ENCODE assay signal across 7 mouse cellular contexts in genomic region chr8:84237542-84238229, GRCm38 (mm10). TPM values are rescaled to one million over a fixed set of nuclear protein-coding genes. Genes with fewer than 3 reads are reported as not detected.
DNase-seq lines count a peak whose midpoint lies in the region; ATAC-seq and TF ChIP-seq lines count a peak whose summit lies in the region.

No protein-coding gene starts in this region.

- no peak for TF ChIP-seq EP300 in CH12.LX (IDR thresholded peaks at IDR 0.05; ENCODE audit: low read length)

- no peak for TF ChIP-seq RAD21 in CH12.LX (IDR thresholded peaks at IDR 0.05; ENCODE audit: low read depth, low read length)

- TF ChIP-seq POLR2A in CH12.LX (IDR thresholded peaks at IDR 0.05; ENCODE audit: low read depth, low read length) = no peak

- no peak for ATAC-seq in heart, embryonic 11.5 days (replicated peaks; ENCODE audit: insufficient number of reproducible peaks, low FRiP score, low TSS enrichment)
- no peak for ATAC-seq in liver, embryonic 11.5 days (replicated peaks; ENCODE audit: low FRiP score)
- ATAC-seq in neural tube, embryonic 13.5 days (ENCODE audit: low read depth) = peak; percentile 19

- H3K79me2 ChIP-seq in CH12.LX (replicated peaks; ENCODE audit: control insufficient read depth, extremely low read depth, insufficient read depth, poor library complexity, severe bottlenecking) = no peaks in the 10 kb centered on the region

- peak overlapping the region; percentile 44 to 74 (median 65) for H3K4me3 ChIP-seq in CH12.LX (replicated peaks in 1 of 3; ENCODE audit: low read depth in 2 of 3, low read length in 2 of 3, poor library complexity in 1 of 3)
- peak overlapping the region; percentile 89 for H3K4me3 ChIP-seq in heart, embryonic 11.5 days (ENCODE audit: low read depth, low read length)
- H3K4me3 ChIP-seq in liver, embryonic 11.5 days (ENCODE audit: low read depth, low read length) = peak overlapping the region; percentile 86
- H3K4me3 ChIP-seq in neural tube, embryonic 13.5 days = peak overlapping the region; percentile 52

- peak; percentile 37 for DNase-seq in CH12.LX (ENCODE audit: extremely low read depth)
- peak; percentile 64 for DNase-seq in MN1 (ENCODE audit: low spot score)
- DNase-seq in liver, embryonic 11.5 days (ENCODE audit: low spot score) = no peak
- no peak for DNase-seq in gastrocnemius, postnatal 4 days (ENCODE audit: low spot score in 2 of 2)
- no peak for DNase-seq in spleen, postnatal 36 days (ENCODE audit: low spot score in 2 of 2)

- no peaks in the 10 kb centered on the region for H3K27me3 ChIP-seq in CH12.LX (replicated peaks)
- H3K27me3 ChIP-seq in heart, embryonic 11.5 days (ENCODE audit: control insufficient read depth, insufficient read depth, low read length) = no peaks in the 10 kb centered on the region
- no peaks in the 10 kb centered on the region for H3K27me3 ChIP-seq in liver, embryonic 11.5 days (replicated peaks; ENCODE audit: control insufficient read depth, insufficient read depth, low read length)
- no peaks in the 10 kb centered on the region for H3K27me3 ChIP-seq in neural tube, embryonic 13.5 days

- 13% methylated on average over 19 of the region's 19 CpGs for WGBS in heart, embryonic 11.5 days (ENCODE audit: insufficient replicate concordance)
- 17% methylated on average over 19 of the region's 19 CpGs for WGBS in liver, embryonic 11.5 days
- WGBS in neural tube, embryonic 13.5 days = 18% methylated on average over 19 of the region's 19 CpGs

- peaks cover 3 to 24% of the 10 kb centered on the region in 2 experiments for H3K36me3 ChIP-seq in CH12.LX (replicated peaks in 1 of 2; ENCODE audit: control insufficient read depth in 1 of 2, insufficient read depth in 1 of 2, low read length in 1 of 2)
- peaks cover 4% of the 10 kb centered on the region; the same call in 1 of the 2 replicates for H3K36me3 ChIP-seq in heart, embryonic 11.5 days (ENCODE audit: control insufficient read depth, insufficient read depth, low read length)
- H3K36me3 ChIP-seq in liver, embryonic 11.5 days (ENCODE audit: control insufficient read depth, insufficient read depth, low read length) = no peaks in the 10 kb centered on the region; the same call in 1 of the 2 replicates
- peaks cover 26% of the 10 kb centered on the region for H3K36me3 ChIP-seq in neural tube, embryonic 13.5 days

- dilution Hi-C loops in CH12.LX (cut with MboI; ENCODE audit: extremely low pct_ligation_motif_present, extremely low pct_unique_long_range_greater_than_20kb, low sequenced_read_pairs) = no loop called here

- peak overlapping the region; percentile 82 for H3K4me2 ChIP-seq in CH12.LX (ENCODE audit: insufficient read depth, low read depth, poor library complexity, severe bottlenecking)
- H3K4me2 ChIP-seq in heart, embryonic 11.5 days = peak overlapping the region; percentile 74
- H3K4me2 ChIP-seq in liver, embryonic 11.5 days = peak overlapping the region; percentile 72
- H3K4me2 ChIP-seq in neural tube, embryonic 13.5 days = peak overlapping the region; percentile 68

- H3K9ac ChIP-seq in CH12.LX (ENCODE audit: insufficient read depth, low read depth) = peak overlapping the region; percentile 53
- peak overlapping the region; percentile 74 for H3K9ac ChIP-seq in heart, embryonic 11.5 days (ENCODE audit: low read depth, low read length)
- H3K9ac ChIP-seq in liver, embryonic 11.5 days (ENCODE audit: low read depth, low read length) = peak overlapping the region; percentile 31
- peak overlapping the region; percentile 75 for H3K9ac ChIP-seq in neural tube, embryonic 13.5 days

- no peak overlapping the region for H3K27ac ChIP-seq in CH12.LX (ENCODE audit: insufficient read depth, low read depth)
- peak overlapping the region; percentile 60 for H3K27ac ChIP-seq in heart, embryonic 11.5 days (ENCODE audit: low read depth, low read length)
- peak overlapping the region; percentile 44; the same call in 1 of the 2 replicates for H3K27ac ChIP-seq in liver, embryonic 11.5 days (ENCODE audit: low read depth, low read length)
- peak overlapping the region; percentile 94 for H3K27ac ChIP-seq in neural tube, embryonic 13.5 days (replicated peaks)

- peaks cover 5 to 32% of the 10 kb centered on the region in 2 experiments; a peak in 2 of 4 replicates for H3K4me1 ChIP-seq in CH12.LX (ENCODE audit: control insufficient read depth in 1 of 2, insufficient read depth in 2 of 2)
- H3K4me1 ChIP-seq in heart, embryonic 11.5 days (ENCODE audit: control insufficient read depth, insufficient read depth, low read length) = peaks cover 10% of the 10 kb centered on the region
- H3K4me1 ChIP-seq in liver, embryonic 11.5 days (replicated peaks; ENCODE audit: control insufficient read depth, insufficient read depth, low read length) = peaks cover 10% of the 10 kb centered on the region
- peaks cover 55% of the 10 kb centered on the region for H3K4me1 ChIP-seq in neural tube, embryonic 13.5 days (replicated peaks)

- in situ Hi-C loops in CH12.LX (cut with MboI; ENCODE audit: low pct_ligation_motif_present, low pct_unique_long_range_greater_than_20kb, low sequenced_read_pairs) = loop anchor here (10.0 kb wide), 1 partner anchor 47 kb away; no protein-coding TSS in a partner anchor

- no peak for TF ChIP-seq CTCF in CH12.LX (conservative IDR thresholded peaks at IDR 0.05 in 1 of 2, IDR thresholded peaks at IDR 0.05 in 1 of 2; ENCODE audit: low read depth in 2 of 2, low read length in 2 of 2)

- H3K9me3 ChIP-seq in CH12.LX (replicated peaks; ENCODE audit: low read length) = no peaks in the 10 kb centered on the region
- H3K9me3 ChIP-seq in heart, embryonic 11.5 days (replicated peaks; ENCODE audit: control insufficient read depth, low read length) = no peaks in the 10 kb centered on the region
- no peaks in the 10 kb centered on the region for H3K9me3 ChIP-seq in liver, embryonic 11.5 days (ENCODE audit: control insufficient read depth, low read length)
- no peaks in the 10 kb centered on the region for H3K9me3 ChIP-seq in neural tube, embryonic 13.5 days

TF ChIP-seq in CH12.LX, 34 proteins besides CTCF, POLR2A, EP300 and RAD21:
- TF ChIP-seq IRF4 (IDR thresholded peaks at IDR 0.05; ENCODE audit: low read depth, low read length) = 0 out of 2 replicates have a peak, but pooled peaks have one; percentile 5
- peak; percentile 78 for TF ChIP-seq MAFK (IDR thresholded peaks at IDR 0.05; ENCODE audit: insufficient replicate concordance, low read length)
- peak; percentile 34 for TF ChIP-seq ELF1 (IDR thresholded peaks at IDR 0.05; ENCODE audit: low read depth, low read length)
- no peak for TF ChIP-seq E2F4 (IDR thresholded peaks at IDR 0.05; ENCODE audit: insufficient replicate concordance, low read depth, low read length)

RNA-seq across cellular contexts. Expression of gene Zswim4, which starts 0.8 kb away (rescaled TPM):
- total RNA-seq in CH12.LX (2012; rRNA removed) (6.3 and 9.7 TPM in 2 replicates), CH12.LX (2014; rRNA removed) (4.7 and 4.9 TPM in 2 replicates)
- polyA plus RNA-seq in CH12.LX (2012; ENCODE audit: insufficient read length, low read depth) = 6.5 and 9.1 TPM in 2 replicates
- 6.3 and 7.8 TPM in 2 replicates for polyA plus RNA-seq in heart, embryonic 11.5 days (2014; fragmentation: Nextera tagmentation; extraction: Ambion mirVana)
- 7.9 and 9.1 TPM in 2 replicates for polyA plus RNA-seq in liver, embryonic 11.5 days (2014; fragmentation: Nextera tagmentation; extraction: Ambion mirVana)
- polyA plus RNA-seq in neural tube, embryonic 13.5 days (2015; fragmentation: Nextera tagmentation; extraction: Ambion mirVana) = 32.9 and 34.7 TPM in 2 replicates
- 1 to 10 TPM; 9.5 to 9.8 TPM for total RNA-seq in gastrocnemius, postnatal 4 days (2021)

RNA-seq across cellular contexts. Expression of gene D8Ertd738e, which starts 11.8 kb away (rescaled TPM):
- total RNA-seq in CH12.LX (2012; rRNA removed) = 225 and 266 TPM in 2 replicates
- total RNA-seq in CH12.LX (2014; rRNA removed) = 213 and 228 TPM in 2 replicates
- 217 and 262 TPM in 2 replicates for polyA plus RNA-seq in CH12.LX (2012; ENCODE audit: insufficient read length, low read depth)
- 321 and 330 TPM in 2 replicates for polyA plus RNA-seq in heart, embryonic 11.5 days (2014; fragmentation: Nextera tagmentation; extraction: Ambion mirVana)
- 323 and 339 TPM in 2 replicates for polyA plus RNA-seq in liver, embryonic 11.5 days (2014; fragmentation: Nextera tagmentation; extraction: Ambion mirVana)
- 255 and 273 TPM in 2 replicates for polyA plus RNA-seq in neural tube, embryonic 13.5 days (2015; fragmentation: Nextera tagmentation; extraction: Ambion mirVana)
- 100 to 1,000 TPM; 197 to 218 TPM for total RNA-seq in gastrocnemius, postnatal 4 days (2021)

RNA-seq across cellular contexts. Expression of gene Mri1, which starts 19.4 kb away (rescaled TPM):
- 51.6 and 58.6 TPM in 2 replicates for total RNA-seq in CH12.LX (2012; rRNA removed)
- total RNA-seq in CH12.LX (2014; rRNA removed) = 79.7 and 102 TPM in 2 replicates
- 62.1 and 70.8 TPM in 2 replicates for polyA plus RNA-seq in CH12.LX (2012; ENCODE audit: insufficient read length, low read depth)
- 45.3 and 50.7 TPM in 2 replicates for polyA plus RNA-seq in heart, embryonic 11.5 days (2014; fragmentation: Nextera tagmentation; extraction: Ambion mirVana)
- 92.2 and 95.9 TPM in 2 replicates for polyA plus RNA-seq in liver, embryonic 11.5 days (2014; fragmentation: Nextera tagmentation; extraction: Ambion mirVana)
- 50.6 and 50.8 TPM in 2 replicates for polyA plus RNA-seq in neural tube, embryonic 13.5 days (2015; fragmentation: Nextera tagmentation; extraction: Ambion mirVana)
- 10 to 100 TPM; 18.8 to 27.0 TPM for total RNA-seq in gastrocnemius, postnatal 4 days (2021)

RNA-seq across cellular contexts. Expression of gene Ccdc130, which starts 32.5 kb away (rescaled TPM):
- total RNA-seq in CH12.LX (2012; rRNA removed) = 7.8 and 13.2 TPM in 2 replicates
- total RNA-seq in CH12.LX (2014; rRNA removed) = 5.7 and 6.0 TPM in 2 replicates
- 10.7 and 13.0 TPM in 2 replicates for polyA plus RNA-seq in CH12.LX (2012; ENCODE audit: insufficient read length, low read depth)
- 16.1 and 18.5 TPM in 2 replicates for polyA plus RNA-seq in heart, embryonic 11.5 days (2014; fragmentation: Nextera tagmentation; extraction: Ambion mirVana)
- 16.0 and 20.1 TPM in 2 replicates for polyA plus RNA-seq in liver, embryonic 11.5 days (2014; fragmentation: Nextera tagmentation; extraction: Ambion mirVana)
- polyA plus RNA-seq in neural tube, embryonic 13.5 days (2015; fragmentation: Nextera tagmentation; extraction: Ambion mirVana) = 23.3 and 30.4 TPM in 2 replicates
- total RNA-seq in gastrocnemius, postnatal 4 days (2021) = 10 to 100 TPM; 11.2 to 15.1 TPM

RNA-seq across cellular contexts. Expression of gene Nanos3, which starts 52.7 kb away (rescaled TPM):
- total RNA-seq in CH12.LX (2012; rRNA removed) (not detected in 2 replicates), CH12.LX (2014; rRNA removed) (not detected in 2 replicates)
- not detected in 2 replicates for polyA plus RNA-seq in CH12.LX (2012; ENCODE audit: insufficient read length, low read depth)
- polyA plus RNA-seq in heart, embryonic 11.5 days (2014; fragmentation: Nextera tagmentation; extraction: Ambion mirVana) = 1.4 and 2.8 TPM in 2 replicates
- polyA plus RNA-seq in liver, embryonic 11.5 days (2014; fragmentation: Nextera tagmentation; extraction: Ambion mirVana) = 1.2 and 1.8 TPM in 2 replicates
- polyA plus RNA-seq in neural tube, embryonic 13.5 days (2015; fragmentation: Nextera tagmentation; extraction: Ambion mirVana) = 6.1 and 10.1 TPM in 2 replicates
- total RNA-seq in gastrocnemius, postnatal 4 days (2021) = 1 to 10 TPM; 2.5 to 3.3 TPM

Comparison
In these comparisons a context has a peak if more than half of its experiments do, and no peak if none do; other contexts are left out.
1. DNase-seq: peak in CH12.LX (single experiment) and MN1 (single experiment); none in liver, embryonic 11.5 days (single experiment), gastrocnemius, postnatal 4 days (0 of 2) and spleen, postnatal 36 days (0 of 2).
2. Peak in every context shown above with its lines, with median percentiles within 50 percentile points of each other: H3K4me2 ChIP-seq, H3K4me3 ChIP-seq and H3K9ac ChIP-seq.